Comparison of ENCODE assay signal across 8 mouse cellular contexts in the genomic region with DNA sequence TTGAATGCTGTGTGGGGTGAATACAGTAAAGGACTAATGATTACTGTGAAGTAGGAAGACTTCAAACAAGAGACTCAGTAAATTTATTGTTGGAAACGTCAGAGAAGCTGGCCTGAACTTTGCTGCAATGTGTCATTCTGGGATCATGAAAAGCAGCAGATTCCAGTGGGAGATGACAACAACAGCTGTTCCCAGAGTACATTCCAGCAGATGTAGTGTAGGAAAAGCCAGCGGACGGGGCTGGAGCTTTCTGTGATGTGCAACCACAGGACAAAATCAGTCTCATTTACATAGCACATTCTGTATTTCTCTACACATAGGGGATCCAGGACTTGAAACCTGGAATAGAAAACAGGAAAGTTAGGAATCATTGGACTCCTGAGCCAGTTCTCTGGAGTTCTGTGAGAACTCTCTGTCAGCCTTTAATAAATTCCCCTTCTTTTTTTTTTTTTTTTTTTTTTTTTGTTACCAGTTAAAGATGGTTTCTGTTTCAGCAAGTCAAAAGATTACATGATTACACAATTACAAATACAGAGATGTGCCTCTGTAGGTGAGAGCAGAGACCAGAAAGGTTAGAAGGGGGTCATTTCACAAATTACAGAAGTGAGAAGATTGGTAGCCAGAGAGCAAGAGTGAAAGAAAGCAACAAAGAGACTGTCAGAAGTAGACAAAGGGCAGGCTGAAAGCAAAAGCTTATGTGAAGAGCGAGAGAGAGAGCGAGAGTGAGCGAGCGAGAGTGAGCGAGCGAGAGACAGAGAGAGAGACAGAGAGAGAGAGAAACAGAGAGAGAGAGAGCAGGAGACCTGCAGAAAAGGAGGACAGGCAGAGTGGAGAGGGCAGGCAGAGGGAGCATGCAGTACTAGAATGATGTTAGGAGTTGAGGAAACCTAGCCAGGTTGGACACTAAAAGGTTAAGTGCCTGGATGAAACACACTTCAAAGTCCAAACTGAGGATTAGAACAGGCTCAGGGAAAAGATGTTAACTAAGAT.
DNase-seq lines count a peak whose midpoint lies in the region; ATAC-seq and TF ChIP-seq lines count a peak whose summit lies in the region.

No protein-coding gene starts in this region.

- no peak overlapping the region for H3K4me3 ChIP-seq in heart, adult 2 months
- H3K4me3 ChIP-seq in myocyte, result no peak overlapping the region
- H3K4me3 ChIP-seq in liver, postnatal 0 days (ENCODE audit: low read depth, low read length), result no peak overlapping the region

- H3K9me3 ChIP-seq in liver, postnatal 0 days (ENCODE audit: low read length), result no peaks in the 10 kb centered on the region

- H3K27ac ChIP-seq in heart, adult 2 months, result peak overlapping the region; percentile 34
- no peak overlapping the region for H3K27ac ChIP-seq in liver, postnatal 0 days (ENCODE audit: low read depth)

- no peak for TF ChIP-seq CTCF in heart, adult 2 months (IDR thresholded peaks at IDR 0.05)
- TF ChIP-seq CTCF in liver, postnatal 0 days (IDR thresholded peaks at IDR 0.05; ENCODE audit: low read depth), result no peak

- peak; percentile 68; the same call in 1 of the 2 replicates for TF ChIP-seq EP300 in heart, adult 2 months (IDR thresholded peaks at IDR 0.05; ENCODE audit: insufficient read depth, low read depth, low read length)
- TF ChIP-seq EP300 in liver, postnatal 0 days (IDR thresholded peaks at IDR 0.05; ENCODE audit: low read depth), result no peak

- no peaks in the 10 kb centered on the region for H3K79me2 ChIP-seq in heart, adult 2 months (replicated peaks; ENCODE audit: control insufficient read depth, insufficient read depth, low read length)
- H3K79me2 ChIP-seq in myocyte (ENCODE audit: control insufficient read depth, insufficient read depth), result no peaks in the 10 kb centered on the region

- H3K4me2 ChIP-seq in myocyte (ENCODE audit: low read depth), result peak overlapping the region; percentile 71
- no peak overlapping the region for H3K4me2 ChIP-seq in liver, postnatal 0 days (ENCODE audit: low read depth, low read length)

- no peak overlapping the region for H3ac ChIP-seq in myocyte (ENCODE audit: control insufficient read depth, insufficient read length)

- peak; percentile 9 to 35 for DNase-seq in adrenal gland, adult (ENCODE audit: inconsistent age in 2 of 2, low spot score in 1 of 2)
- DNase-seq in adrenal gland, postnatal 25 days, result no peak
- peak; percentile 22 to 39 for DNase-seq in heart, adult 2 months
- peak; percentile 27 for DNase-seq in kidney, adult 9 months
- no peak for DNase-seq in cerebellum, postnatal 36 days
- DNase-seq in liver, postnatal 0 days, result no peak
- no peak for DNase-seq in thymus, postnatal 4 days

- no peak overlapping the region for H3K9ac ChIP-seq in heart, adult 2 months (ENCODE audit: low read depth, low read length)
- no peak overlapping the region for H3K9ac ChIP-seq in liver, postnatal 0 days (replicated peaks)

- 65% methylated on average over 9 of the region's 9 CpGs for WGBS in heart, adult 2 months
- 73% methylated on average over 9 of the region's 9 CpGs for whole genome bisulfite sequencing in liver, postnatal 0 days (ENCODE audit: insufficient replicate concordance)

- ATAC-seq in liver, postnatal 0 days, result no peak

- H3K27me3 ChIP-seq in heart, adult 2 months (ENCODE audit: control insufficient read depth, insufficient read depth, low read length), result no peaks in the 10 kb centered on the region
- H3K27me3 ChIP-seq in myocyte (ENCODE audit: control insufficient read depth, insufficient read depth, insufficient read length), result no peaks in the 10 kb centered on the region
- H3K27me3 ChIP-seq in liver, postnatal 0 days (ENCODE audit: insufficient read depth, low read length), result no peaks in the 10 kb centered on the region

- H3K36me3 ChIP-seq in heart, adult 2 months (ENCODE audit: control insufficient read depth, insufficient read depth, low read length), result no peaks in the 10 kb centered on the region; the same call in 1 of the 2 replicates
- no peaks in the 10 kb centered on the region for H3K36me3 ChIP-seq in myocyte (ENCODE audit: control insufficient read depth, insufficient read depth)
- H3K36me3 ChIP-seq in liver, postnatal 0 days (replicated peaks; ENCODE audit: insufficient read depth, low read length), result no peaks in the 10 kb centered on the region

- TF ChIP-seq POLR2A in heart, adult 2 months (IDR thresholded peaks at IDR 0.05; ENCODE audit: insufficient read depth, low read depth, low read length), result peak; percentile 22; the same call in 1 of the 2 replicates
- no peak for TF ChIP-seq POLR2A in myocyte (IDR thresholded peaks at IDR 0.05; ENCODE audit: insufficient read length, low read depth)

- peaks cover 12% of the 10 kb centered on the region for H3K4me1 ChIP-seq in heart, adult 2 months (ENCODE audit: control insufficient read depth, insufficient read depth, low read length)
- H3K4me1 ChIP-seq in liver, postnatal 0 days (ENCODE audit: insufficient read depth), result peaks cover 19% of the 10 kb centered on the region

- intact Hi-C loops in heart, adult 2 months (cut with DNase I), result loop anchor here (5.0 kb wide), 1 partner anchor 33 kb away; no protein-coding TSS in a partner anchor

TF ChIP-seq in myocyte, 11 proteins besides CTCF, POLR2A, EP300 and RAD21:
- peak in 2 of 3 experiments; percentile 65 to 80 for TF ChIP-seq MYOG (IDR thresholded peaks at IDR 0.05; ENCODE audit: control insufficient read depth in 1 of 3, insufficient read depth in 1 of 3, insufficient read length in 2 of 3, low read depth in 2 of 3)
- TF ChIP-seq E2F4 (IDR thresholded peaks at IDR 0.05; ENCODE audit: insufficient read depth), result no peak
- TF ChIP-seq SRF (IDR thresholded peaks at IDR 0.05; ENCODE audit: control insufficient read depth, insufficient read length, low read depth), result no peak
- no peak for TF ChIP-seq USF1 (IDR thresholded peaks at IDR 0.05; ENCODE audit: low read depth)
- 0 out of 2 replicates have a peak, but pooled peaks have one; percentile 41 for TF ChIP-seq CEBPB (IDR thresholded peaks at IDR 0.05; ENCODE audit: insufficient read depth, poor library complexity, severe bottlenecking)
- peak; percentile 91 to 98 (median 96) for TF ChIP-seq MYOD1 (IDR thresholded peaks at IDR 0.05; ENCODE audit: control insufficient read depth in 1 of 3, insufficient read length in 2 of 3, low read depth in 2 of 3)
- TF ChIP-seq TCF12 (IDR thresholded peaks at IDR 0.05; ENCODE audit: insufficient read depth, poor library complexity, severe bottlenecking), result peak; percentile 73
- no peak for TF ChIP-seq REST (IDR thresholded peaks at IDR 0.05; ENCODE audit: insufficient read depth, insufficient read length)
- peak; percentile 19 for TF ChIP-seq TCF3 (IDR thresholded peaks at IDR 0.05; ENCODE audit: insufficient read length, low read depth)

Comparison
In these comparisons a context has a peak if more than half of its experiments do, and no peak if none do; other contexts are left out.
1. DNase-seq: peak in adrenal gland, adult (2 of 2), heart, adult 2 months (2 of 2) and kidney, adult 9 months (single experiment); none in adrenal gland, postnatal 25 days (single experiment), cerebellum, postnatal 36 days (0 of 2), liver, postnatal 0 days (single experiment) and thymus, postnatal 4 days (single experiment).